Mouse (Mus musculus): ENCODE data around the gene Hypm.

Gene Hypm

GRCm38 (mm10) chrX:9846628-9847027 lies at the start of gene Hypm:
Gene Hypm (plus strand): TSS chrX:9846928.
- in situ Hi-C loops (cut with MboI), result no loop called here

GRCm38 (mm10) chrX:9810101-9810500 lies 36.6 kb upstream of the Hypm start:
- in situ Hi-C loops (cut with MboI), result no loop called here

- in situ Hi-C loops (cut with MboI), result no loop called here
Observed at GRCm38 (mm10) chrX:9812469-9812868, 34.3 kb upstream of the Hypm start.

- in situ Hi-C loops (cut with MboI), result no loop called here
Observed at GRCm38 (mm10) chrX:9834779-9835178, 11.9 kb upstream of the Hypm start.

- in situ Hi-C loops (cut with MboI), result no loop called here
Observed at GRCm38 (mm10) chrX:9849403-9849802, 2.7 kb downstream of the Hypm start, which contains the start of gene H2al3. Gene H2al3 (plus strand): TSS chrX:9849703.

GRCm38 (mm10) chrX:9861859-9862258 lies 15.1 kb downstream of the Hypm start:
- in situ Hi-C loops (cut with MboI), result no loop called here

- in situ Hi-C loops (cut with MboI), result no loop called here
Observed at GRCm38 (mm10) chrX:9875519-9875918, 28.8 kb downstream of the Hypm start.

- in situ Hi-C loops (cut with MboI), result no loop called here
Observed at GRCm38 (mm10) chrX:9885322-9885721, 38.6 kb downstream of the Hypm start, which contains the start of gene Sytl5. Gene Sytl5 (plus strand): TSS chrX:9885622.

Data from mature B cell (primary cell).